Mouse (Mus musculus) MEL (cell line): ENCODE results near the gene Gm47429.

Source experiments
- CTCF ChIP-seq, 3 experiments: IDR thresholded peaks in 2 of 3; conservative IDR thresholded peaks in 1 of 3; 2 replicates each; pipeline ENCODE4 v1.5.1; 2011 to 2012; ENCODE audit warnings: low read length in 3 of 3, low read depth in 2 of 3, mild to moderate bottlenecking in 2 of 3, improper control_type of control experiment in 1 of 3, inconsistent platforms in 1 of 3, mixed read lengths in 1 of 3, moderate library complexity in 1 of 3; ENCODE audit not compliant: control insufficient read depth in 1 of 3, insufficient read depth in 1 of 3, poor library complexity in 1 of 3, severe bottlenecking in 1 of 3
- EP300 ChIP-seq, 2 experiments: IDR thresholded peaks; 2 replicates each; pipeline ENCODE4 v1.6.1; 2011; ENCODE audit warnings: improper control_type of control experiment in 2 of 2, low read length in 2 of 2, low read depth in 1 of 2, mild to moderate bottlenecking in 1 of 2
- GABPA ChIP-seq: IDR thresholded peaks from 2 replicates; pipeline ENCODE4 v1.6.1; 2012; ENCODE audit warnings: low read depth, mild to moderate bottlenecking, inconsistent platforms, low read length, improper control_type of control experiment, moderate library complexity
- MAX ChIP-seq: IDR thresholded peaks from 2 replicates; pipeline ENCODE4 v1.6.1; 2011; ENCODE audit warnings: low read length, improper control_type of control experiment
- MYC ChIP-seq: IDR thresholded peaks from 2 replicates; pipeline ENCODE4 v1.6.1; 2011; ENCODE audit warnings: low read depth, mild to moderate bottlenecking, low read length, improper control_type of control experiment, moderate library complexity
- NRF1 ChIP-seq: IDR thresholded peaks from 2 replicates; pipeline ENCODE4 v1.6.1; 2014; ENCODE audit warnings: low read depth, mild to moderate bottlenecking, inconsistent platforms, low read length, improper control_type of control experiment, moderate library complexity; ENCODE audit not compliant: poor library complexity, insufficient read depth, severe bottlenecking
- POLR2AphosphoS2 ChIP-seq: IDR thresholded peaks from 2 replicates; pipeline ENCODE4 v1.6.1; 2011; ENCODE audit warnings: low read length, improper control_type of control experiment
- TAL1 ChIP-seq: IDR thresholded peaks from 2 replicates; pipeline ENCODE4 v1.6.1; 2012; ENCODE audit warnings: mild to moderate bottlenecking, inconsistent platforms, low read length, moderate library complexity, mixed read lengths

DNA sequence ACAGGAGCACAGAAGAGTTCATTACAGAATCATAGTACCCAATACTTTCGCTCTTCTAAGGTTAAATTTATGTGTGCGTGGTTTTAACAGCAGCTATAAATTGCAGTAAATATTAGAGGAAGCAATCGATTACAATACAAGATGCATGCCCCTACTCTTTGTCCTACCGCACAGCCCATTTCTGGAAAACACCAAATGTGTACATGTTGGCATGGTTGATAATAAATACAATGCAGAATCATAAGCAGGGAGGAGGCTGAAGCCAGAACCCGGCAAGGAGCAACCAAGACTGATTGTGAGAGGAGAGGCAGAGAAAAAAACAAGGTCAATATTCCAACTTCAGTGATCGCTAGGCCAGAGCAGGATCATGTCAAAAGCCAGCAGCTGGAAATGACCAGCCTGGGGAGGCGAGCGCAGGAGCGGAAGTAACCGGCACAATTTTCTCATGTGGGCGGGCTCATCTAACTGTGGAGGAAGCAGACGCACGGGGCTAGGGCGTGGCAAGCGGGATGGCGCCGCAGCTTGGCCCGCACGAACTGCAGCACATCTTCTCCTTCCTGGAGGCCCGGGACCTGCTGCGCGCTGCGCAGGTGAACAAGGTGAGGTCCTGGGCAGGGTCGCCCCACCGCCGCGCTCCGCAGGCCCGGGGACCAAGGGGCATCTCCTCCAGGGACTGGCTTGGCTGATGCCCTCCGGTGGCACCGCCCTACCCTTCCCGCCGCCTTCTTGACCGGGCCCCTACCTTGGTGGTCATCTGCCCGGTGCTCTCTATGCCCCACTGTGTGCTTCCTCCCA is 26.1 kb downstream of the Gm47429 start, which contains the start of gene Fbxw17:
- no peak for TF ChIP-seq POLR2AphosphoS2
- TF ChIP-seq MAX, result no peak
- no peak for TF ChIP-seq NRF1
- TF ChIP-seq CTCF (IDR thresholded peaks at IDR 0.05 in 2 of 3, conservative IDR thresholded peaks at IDR 0.05 in 1 of 3; ENCODE audit: control insufficient read depth in 1 of 3, insufficient read depth in 1 of 3, low read depth in 2 of 3, low read length in 3 of 3, poor library complexity in 1 of 3, severe bottlenecking in 1 of 3), result no peak
- TF ChIP-seq TAL1, result no peak
- TF ChIP-seq EP300 (IDR thresholded peaks at IDR 0.05; ENCODE audit: low read depth in 1 of 2, low read length in 2 of 2), result no peak
- no peak for TF ChIP-seq GABPA
- no peak for TF ChIP-seq MYC
